Mouse (Mus musculus): ENCODE results near the gene Slc25a22. TPM values are rescaled to one million over a fixed set of nuclear protein-coding genes. Genes with fewer than 3 reads are reported as not detected.
"Not testable (repeated sequence)": the region's sequence is repeated elsewhere in the genome, so short reads cannot be mapped to it uniquely, and the experiment has no call there.

Gene Slc25a22
- polyA plus RNA-seq, 1 experiment from 2014 or later = 17.2 TPM

DNA sequence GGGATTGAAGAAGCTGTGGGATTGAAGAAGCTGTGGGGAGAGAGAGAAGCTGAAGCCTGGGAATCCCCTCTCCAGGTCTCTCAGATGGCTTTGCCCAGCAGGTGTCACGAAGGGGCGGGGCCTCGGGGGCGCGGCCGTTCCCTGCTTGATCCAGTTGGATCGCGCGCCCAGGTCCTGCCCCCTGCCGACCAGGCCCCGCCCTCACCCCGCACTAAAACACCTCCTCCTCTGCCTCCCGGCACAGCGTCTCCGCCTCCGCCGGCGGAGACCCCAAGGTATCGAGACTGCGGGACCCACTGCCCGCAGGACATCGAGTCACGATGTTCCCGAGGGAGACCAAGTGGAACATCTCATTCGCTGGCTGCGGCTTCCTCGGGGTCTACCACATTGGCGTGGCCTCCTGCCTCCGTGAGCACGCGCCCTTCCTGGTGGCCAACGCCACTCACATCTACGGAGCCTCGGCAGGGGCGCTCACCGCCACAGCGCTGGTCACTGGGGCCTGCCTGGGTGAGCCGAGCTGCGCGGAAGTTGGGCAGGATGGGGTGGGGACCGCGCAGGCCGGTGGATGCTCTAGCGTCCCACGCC lies 17.4 kb upstream of the Slc25a22 start, which contains the start of gene Pnpla2:
Gene Pnpla2, plus strand, starts transcription at position 232 of the 585 bp plus-strand sequence.
- H3K4me3 ChIP-seq (ENCODE audit: low read depth, low read length) = peak within 1 kb of the TSS; percentile 57
- peak; percentile 99 for DNase-seq (ENCODE audit: low spot score)
- peak; percentile 52; the same call in 1 of the 2 replicates for TF ChIP-seq CTCF (IDR thresholded peaks at IDR 0.05; ENCODE audit: low read depth)
- no peak for TF ChIP-seq EP300 (optimal IDR thresholded peaks at IDR 0.05)
- peak within 1 kb of the TSS; percentile 79 for H3K9ac ChIP-seq (ENCODE audit: low read length)
- H3K9me3 ChIP-seq (ENCODE audit: control insufficient read depth, low read length) = no peaks in the 10 kb centered on the region
- ATAC-seq (ENCODE audit: low FRiP score, low TSS enrichment) = peak; percentile 83
- H3K27me3 ChIP-seq (ENCODE audit: control insufficient read depth, insufficient read depth, low read length) = no peaks in the 10 kb centered on the region
- H3K4me1 ChIP-seq (replicated peaks; ENCODE audit: control insufficient read depth, insufficient read depth) = 0 out of 2 replicates have a peak, but pooled peaks cover 3% of the 10 kb centered on the region
- H3K4me2 ChIP-seq (replicated peaks; ENCODE audit: low read depth) = peak within 1 kb of the TSS; percentile 86
- peaks cover 6% of the 10 kb centered on the region; the same call in 1 of the 2 replicates for H3K36me3 ChIP-seq (ENCODE audit: control insufficient read depth, insufficient read depth, low read length)
- WGBS = under 1% methylated on average over 44 of the region's 45 CpGs
- H3K27ac ChIP-seq (replicated peaks) = peak within 1 kb of the TSS; percentile 87

DNA sequence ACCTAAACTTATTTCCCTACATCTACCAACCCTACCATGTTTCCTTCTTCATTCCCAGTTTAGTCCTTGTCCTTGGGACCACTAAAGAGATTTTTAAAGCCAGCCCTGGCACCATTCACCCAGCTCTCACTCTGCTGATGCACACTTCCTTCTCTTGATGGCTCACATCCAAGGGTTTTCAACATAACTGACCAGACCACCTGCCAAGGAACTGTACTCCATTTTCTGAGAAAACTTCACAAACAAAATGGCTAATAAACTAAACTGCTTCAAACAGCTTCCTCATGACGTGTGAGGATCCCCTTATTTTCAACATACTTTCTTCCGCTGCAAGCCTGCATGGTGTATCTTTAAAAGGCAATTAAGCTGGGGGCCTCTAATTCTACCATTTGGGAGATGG lies 15.9 kb upstream of the Slc25a22 start:
- no peak for DNase-seq (ENCODE audit: low spot score)
- H3K4me1 ChIP-seq (replicated peaks; ENCODE audit: control insufficient read depth, insufficient read depth) = peaks cover 3% of the 10 kb centered on the region; the same call in 1 of the 2 replicates

DNA sequence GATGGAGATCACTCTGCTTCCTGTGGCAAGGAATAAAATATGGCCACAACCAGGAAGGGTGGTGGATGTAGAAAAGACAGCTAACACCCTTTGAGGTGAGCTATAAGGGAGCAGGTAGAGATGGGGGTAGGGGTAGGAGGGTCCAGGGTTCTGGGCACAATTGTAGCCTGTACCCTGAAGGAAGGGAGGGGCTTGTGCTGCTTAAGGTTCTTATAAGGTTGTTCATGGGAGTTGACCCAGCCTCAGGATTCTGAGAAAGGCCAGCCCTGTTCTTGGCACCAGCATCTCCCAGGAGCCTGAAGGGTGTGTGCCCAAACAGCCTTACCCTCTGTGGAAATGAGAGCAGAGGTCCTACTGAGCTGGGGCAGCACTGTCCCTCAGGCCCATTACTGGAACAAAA lies 14.2 kb upstream of the Slc25a22 start:
- Histone ChIP-seq H3K9me3 (ENCODE audit: control insufficient read depth, low read length) (no peaks in the 10 kb centered on the region), H3K27ac (replicated peaks) (peak overlapping the region; percentile 46), H3K4me3 (ENCODE audit: low read depth, low read length) (no peak overlapping the region), H3K36me3 (ENCODE audit: control insufficient read depth, insufficient read depth, low read length) (peaks cover 6% of the 10 kb centered on the region; the same call in 1 of the 2 replicates), H3K4me1 (replicated peaks; ENCODE audit: control insufficient read depth, insufficient read depth) (peaks cover 3% of the 10 kb centered on the region; the same call in 1 of the 2 replicates), H3K27me3 (ENCODE audit: control insufficient read depth, insufficient read depth, low read length) (no peaks in the 10 kb centered on the region), H3K9ac (ENCODE audit: low read length) (no peak overlapping the region), H3K4me2 (replicated peaks; ENCODE audit: low read depth) (no peak overlapping the region)
- peak; percentile 5; the same call in 1 of the 2 replicates for ATAC-seq (ENCODE audit: low FRiP score, low TSS enrichment)
- peak; percentile 69 for DNase-seq (ENCODE audit: low spot score)
- TF ChIP-seq CTCF (IDR thresholded peaks at IDR 0.05; ENCODE audit: low read depth) = no peak
- TF ChIP-seq EP300 (optimal IDR thresholded peaks at IDR 0.05) = no peak

More for the DNA sequence above, 15.9 kb upstream of the Slc25a22 start:
- Histone ChIP-seq H3K36me3 (ENCODE audit: control insufficient read depth, insufficient read depth, low read length) (peaks cover 4% of the 10 kb centered on the region; the same call in 1 of the 2 replicates), H3K9me3 (ENCODE audit: control insufficient read depth, low read length) (no peaks in the 10 kb centered on the region), H3K27me3 (ENCODE audit: control insufficient read depth, insufficient read depth, low read length) (no peaks in the 10 kb centered on the region), H3K9ac (ENCODE audit: low read length) (no peak overlapping the region), H3K4me2 (replicated peaks; ENCODE audit: low read depth) (no peak overlapping the region), H3K27ac (replicated peaks) (no peak overlapping the region), H3K4me3 (ENCODE audit: low read depth, low read length) (no peak overlapping the region)
- TF ChIP-seq CTCF (IDR thresholded peaks at IDR 0.05; ENCODE audit: low read depth) (no peak), EP300 (optimal IDR thresholded peaks at IDR 0.05) (no peak)
- WGBS = 72% methylated on average over 2 of the region's 2 CpGs
- no peak for ATAC-seq (ENCODE audit: low FRiP score, low TSS enrichment)

DNA sequence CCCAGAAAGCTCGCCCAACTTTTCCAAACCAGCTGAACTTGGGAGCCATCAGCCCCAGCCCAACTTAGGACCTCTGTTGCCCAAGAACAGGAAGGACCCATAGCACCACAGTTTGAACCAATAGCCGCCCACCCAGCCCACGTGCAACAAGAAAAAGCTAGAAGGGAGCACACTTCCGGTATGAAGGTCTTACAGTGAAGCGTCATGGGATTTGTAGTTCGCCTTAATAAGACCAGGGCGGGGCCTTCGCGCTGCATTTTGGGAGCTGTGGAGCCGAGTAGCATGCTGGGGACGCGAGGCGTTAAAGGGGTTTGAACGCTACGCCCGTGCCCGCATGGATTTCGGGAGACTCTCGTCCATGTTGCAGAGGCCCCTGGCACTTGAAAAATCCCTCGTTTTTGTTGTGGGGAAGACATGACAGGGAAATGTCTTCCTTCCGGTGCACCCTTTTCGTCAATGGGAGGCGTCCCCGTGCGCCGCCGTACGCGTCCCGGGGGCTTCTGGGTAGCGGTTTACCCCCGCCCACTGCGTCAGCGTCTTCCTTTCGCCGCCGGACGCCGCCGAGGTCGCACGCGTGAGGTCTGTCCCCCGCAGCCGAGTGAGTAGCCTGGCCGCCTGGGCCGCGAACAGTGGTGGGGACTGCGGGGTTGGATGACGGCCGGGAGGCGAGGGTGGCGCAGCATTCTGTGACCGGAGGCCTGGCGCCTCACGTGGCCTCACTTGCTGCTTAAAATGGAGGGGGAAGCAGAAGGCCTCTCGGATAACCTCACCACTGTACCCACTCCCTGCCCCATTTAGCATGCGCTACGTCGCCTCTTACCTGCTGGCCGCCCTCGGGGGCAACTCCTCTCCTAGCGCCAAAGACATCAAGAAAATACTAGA lies 9.7 kb upstream of the Slc25a22 start, which contains the start of gene Rplp2:
Gene Rplp2, plus strand, starts transcription at position 261 of the 882 bp plus-strand sequence.
- Histone ChIP-seq H3K27ac (replicated peaks) (peak within 1 kb of the TSS; percentile 83), H3K4me2 (replicated peaks; ENCODE audit: low read depth) (peak within 1 kb of the TSS; percentile 70), H3K27me3 (ENCODE audit: control insufficient read depth, insufficient read depth, low read length) (no peaks in the 10 kb centered on the region), H3K9me3 (ENCODE audit: control insufficient read depth, low read length) (no peaks in the 10 kb centered on the region), H3K4me1 (replicated peaks; ENCODE audit: control insufficient read depth, insufficient read depth) (peaks cover 4% of the 10 kb centered on the region; the same call in 1 of the 2 replicates), H3K36me3 (ENCODE audit: control insufficient read depth, insufficient read depth, low read length) (peaks cover 6% of the 10 kb centered on the region; the same call in 1 of the 2 replicates), H3K4me3 (ENCODE audit: low read depth, low read length) (peak within 1 kb of the TSS; percentile 77), H3K9ac (ENCODE audit: low read length) (peak within 1 kb of the TSS; percentile 88)
- TF ChIP-seq CTCF (IDR thresholded peaks at IDR 0.05; ENCODE audit: low read depth) (no peak), EP300 (optimal IDR thresholded peaks at IDR 0.05) (no peak)
- under 1% methylated on average over 63 of the region's 63 CpGs for WGBS
- DNase-seq (ENCODE audit: low spot score) = peak; percentile 94
- peak; percentile 88 for ATAC-seq (ENCODE audit: low FRiP score, low TSS enrichment)

DNA sequence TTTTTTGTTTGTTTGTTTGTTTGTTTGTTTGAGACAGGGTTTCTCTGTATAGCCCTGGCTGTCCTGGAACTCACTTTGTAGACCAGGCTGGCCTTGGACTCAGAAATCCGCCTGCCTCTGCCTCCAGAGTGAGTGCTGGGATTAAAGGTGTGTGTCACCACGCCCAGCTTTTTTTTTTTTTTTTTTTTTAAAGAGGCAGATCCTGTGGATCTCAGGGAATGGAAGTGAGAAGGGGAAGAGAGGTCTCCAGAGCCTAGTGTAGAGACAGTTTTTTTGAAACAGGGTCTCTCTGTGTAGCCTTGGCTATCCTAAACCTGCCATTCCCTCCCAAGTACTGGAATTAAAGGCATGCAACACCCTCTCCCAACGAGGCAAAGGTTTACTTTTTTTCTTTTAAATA lies 8.7 kb upstream of the Slc25a22 start:
- H3K27me3 ChIP-seq (ENCODE audit: control insufficient read depth, insufficient read depth, low read length); H3K9ac ChIP-seq (ENCODE audit: low read length); H3K4me3 ChIP-seq (ENCODE audit: low read depth, low read length); H3K9me3 ChIP-seq (ENCODE audit: control insufficient read depth, low read length); H3K4me1 ChIP-seq (replicated peaks; ENCODE audit: control insufficient read depth, insufficient read depth); ATAC-seq (ENCODE audit: low FRiP score, low TSS enrichment); DNase-seq (ENCODE audit: low spot score); H3K27ac ChIP-seq (replicated peaks); H3K36me3 ChIP-seq (ENCODE audit: control insufficient read depth, insufficient read depth, low read length): not testable (repeated sequence)
- peak overlapping the region; percentile 70; the same call in 1 of the 2 replicates for H3K4me2 ChIP-seq (replicated peaks; ENCODE audit: low read depth)
- 76% methylated on average over 3 of the region's 3 CpGs for WGBS

All from stomach, postnatal 0 days (tissue).